Mouse (Mus musculus): Measurements from ENCODE around the gene Nod1. TPM values are rescaled to one million over a fixed set of nuclear protein-coding genes. Genes with fewer than 3 reads are reported as not detected.

Gene Nod1
- total RNA-seq (2015) (6.2 TPM in 2 replicates), total RNA-seq (2017) (4.6 and 5.2 TPM in 2 replicates)

DNA sequence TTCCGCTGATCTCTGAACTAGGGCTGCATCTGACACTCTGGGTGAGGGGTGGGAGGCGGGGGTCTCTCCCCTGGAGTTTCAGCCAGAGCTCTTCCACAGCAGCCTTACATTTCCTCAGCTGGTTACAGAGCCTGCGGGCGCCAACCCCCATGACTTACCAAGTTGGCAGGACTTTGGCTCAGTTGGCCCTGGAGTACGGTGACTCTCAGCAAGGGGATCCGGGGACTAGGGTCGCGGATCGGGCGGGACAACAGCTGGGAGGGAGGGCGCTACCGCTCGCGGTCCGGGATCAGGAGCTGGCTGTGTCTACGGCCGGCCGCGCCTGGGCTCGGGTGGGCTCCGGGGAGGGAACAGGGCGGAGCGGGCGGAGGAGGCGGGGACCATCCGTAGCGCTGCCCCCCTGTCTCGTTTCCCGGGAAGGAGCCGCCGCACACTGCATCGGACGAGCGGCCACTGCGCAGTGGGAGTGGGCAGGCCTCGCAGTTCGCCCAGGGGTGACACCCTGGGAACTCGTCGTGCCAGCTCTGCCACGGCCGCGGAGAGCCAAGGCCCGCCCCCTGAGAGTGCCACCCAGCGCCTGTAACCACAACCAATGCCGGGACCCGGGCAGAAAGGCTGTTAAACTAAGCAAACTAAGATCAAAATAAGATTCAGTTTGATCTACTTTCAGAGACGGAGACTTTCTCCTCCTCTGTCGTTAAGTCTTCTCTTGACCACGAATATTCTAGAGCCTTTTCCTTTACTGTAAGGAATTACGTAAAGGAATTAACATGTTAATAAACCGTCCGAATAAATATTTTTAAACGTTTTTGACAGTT is at the start of gene Nod1:
Gene Nod1, minus strand, starts transcription at position 502 of the 818 bp plus-strand sequence.
- ATAC-seq (replicated peaks; ENCODE audit: poor library complexity): peak; percentile 89

DNA sequence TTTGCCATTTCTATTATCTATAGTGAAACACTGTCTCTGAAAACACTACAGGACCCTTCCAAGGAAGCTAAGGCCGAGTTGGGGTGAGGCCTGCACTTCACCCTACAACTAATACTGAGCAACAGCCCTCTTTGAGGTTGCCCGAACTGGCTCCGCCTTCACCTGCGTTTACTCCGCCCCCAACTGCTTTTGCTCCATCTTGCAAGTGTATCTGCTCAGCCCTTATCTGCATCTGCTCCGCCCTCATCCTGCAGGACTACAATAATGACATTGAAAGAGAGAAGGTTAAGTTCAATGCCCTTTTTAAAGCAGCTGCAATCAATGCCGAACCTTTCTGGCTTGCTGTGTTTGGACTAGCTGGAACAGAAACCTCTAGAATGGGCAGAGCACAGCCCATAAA is 49.4 kb upstream of the Nod1 start:
- no peak for ATAC-seq (replicated peaks; ENCODE audit: poor library complexity)

DNA sequence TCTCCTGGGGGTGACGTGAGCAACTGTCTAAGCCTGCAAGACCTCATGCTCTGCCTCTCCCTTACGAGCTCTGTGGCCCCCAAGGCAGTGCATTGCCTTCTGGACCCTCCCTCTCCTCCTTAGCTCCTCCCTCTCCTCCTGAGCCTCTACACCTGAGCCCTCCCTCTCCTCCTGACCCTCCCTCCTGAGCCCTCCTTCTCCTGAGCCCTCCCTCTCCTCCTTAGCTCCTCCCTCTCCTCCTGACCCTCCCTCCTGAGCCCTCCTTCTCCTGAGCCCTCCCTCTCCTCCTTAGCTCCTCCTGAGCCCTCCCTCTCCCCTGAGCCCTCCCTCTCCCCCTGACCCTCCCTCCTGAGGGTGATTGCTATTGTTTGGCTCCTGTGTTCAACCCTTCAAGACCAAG is 46.0 kb upstream of the Nod1 start:
- ATAC-seq (replicated peaks; ENCODE audit: poor library complexity): no peak

DNA sequence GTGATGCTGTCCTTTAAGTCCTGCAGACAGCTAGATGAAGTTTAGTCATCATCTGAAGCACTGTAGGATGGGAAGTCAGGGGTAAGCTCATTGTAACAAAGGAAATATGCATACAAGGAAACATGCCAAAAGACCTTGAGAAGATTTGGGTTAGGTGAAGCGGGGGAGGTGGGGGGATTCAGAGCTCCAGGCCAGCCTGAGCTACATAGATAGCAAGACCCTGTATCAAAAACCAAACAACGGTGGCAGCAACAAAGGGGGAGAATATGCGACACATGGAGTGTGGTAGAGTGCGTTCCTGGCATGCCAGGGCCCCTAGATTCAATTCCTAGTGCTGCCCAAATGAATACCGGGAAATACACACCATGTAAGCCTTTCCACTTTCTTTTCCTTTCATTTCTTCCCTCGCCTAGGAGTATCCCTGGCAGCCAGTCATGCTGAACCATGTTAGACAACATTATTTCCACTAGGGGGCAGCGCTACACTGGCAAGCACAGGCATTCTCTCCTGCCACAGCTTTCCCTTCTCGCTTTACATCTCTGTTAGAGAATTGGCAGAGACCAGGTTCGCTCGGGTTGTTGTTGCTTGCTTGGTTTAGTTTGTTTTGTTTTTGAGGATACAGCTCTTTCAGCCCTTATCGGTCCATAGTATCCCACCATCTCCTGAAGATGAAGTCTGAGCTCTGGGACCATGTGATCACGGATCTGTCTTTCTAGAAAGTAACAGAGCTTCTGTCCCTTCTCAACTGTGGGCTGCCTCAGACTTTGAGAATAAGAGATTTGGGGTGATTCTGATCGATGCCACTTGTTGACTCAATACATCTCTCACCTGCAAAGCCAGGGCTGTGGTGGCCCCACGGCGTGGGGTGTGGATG is 44.5 kb upstream of the Nod1 start:
- peak; percentile 88 for ATAC-seq (replicated peaks; ENCODE audit: poor library complexity)

DNA sequence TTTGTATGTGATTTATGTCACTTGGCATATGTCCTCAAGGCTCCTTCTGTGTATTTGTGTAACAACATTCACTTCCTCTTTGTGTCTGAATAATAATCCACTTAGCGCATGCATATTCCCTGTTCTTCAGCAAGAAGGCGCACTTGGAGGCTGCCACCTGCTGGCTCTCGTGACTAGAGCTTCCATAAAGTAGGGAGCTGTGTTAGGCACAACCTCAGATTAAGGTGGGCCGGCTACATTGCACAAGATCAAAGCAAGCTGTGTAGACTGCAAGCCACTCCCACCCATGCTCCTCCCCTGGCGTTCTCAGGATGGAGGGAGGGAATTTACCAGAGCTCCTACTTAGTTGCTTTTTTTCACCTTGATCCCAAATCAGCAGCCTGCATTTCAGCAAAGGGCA is 43.8 kb upstream of the Nod1 start:
- peak; percentile 86 for ATAC-seq (replicated peaks; ENCODE audit: poor library complexity)

DNA sequence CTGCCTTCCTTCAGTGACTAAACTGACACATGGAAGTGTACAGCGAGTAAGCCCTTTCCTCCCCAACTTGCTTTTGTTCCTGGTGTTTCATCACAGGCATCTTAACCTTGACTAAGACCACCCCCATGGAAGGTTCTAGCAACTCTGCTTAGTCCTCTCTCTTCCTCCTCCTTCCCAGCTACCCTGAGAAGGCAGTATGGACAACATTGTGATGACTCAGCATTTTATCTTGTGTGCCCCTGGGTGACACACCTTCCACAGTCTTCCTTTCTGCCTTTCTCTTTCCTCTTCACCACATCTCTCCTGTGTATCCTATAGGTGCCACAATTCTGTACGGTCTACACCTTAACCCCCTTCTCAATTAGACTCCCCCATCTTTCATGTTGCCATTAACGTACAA is 41.8 kb upstream of the Nod1 start:
- ATAC-seq (replicated peaks; ENCODE audit: poor library complexity): no peak

DNA sequence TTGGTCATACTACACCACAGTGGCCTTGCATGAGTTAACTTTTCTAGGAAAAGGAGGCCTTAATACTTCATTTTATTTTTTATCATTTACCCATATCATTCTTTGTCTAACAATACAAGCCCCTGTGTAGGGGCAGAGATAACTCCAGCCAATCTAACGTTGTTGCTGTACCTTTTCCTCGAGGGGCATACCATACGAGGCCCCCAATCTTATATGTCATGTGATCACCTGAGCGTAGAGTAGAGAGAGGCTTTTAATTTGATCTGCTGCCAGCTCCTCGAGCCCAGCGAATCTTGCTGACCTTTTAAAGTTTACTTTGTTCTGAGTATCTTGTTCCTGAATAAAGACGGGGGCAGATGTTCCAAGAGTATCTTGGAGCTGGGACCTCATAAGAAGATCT is 40.1 kb upstream of the Nod1 start:
- no peak for ATAC-seq (replicated peaks; ENCODE audit: poor library complexity)

DNA sequence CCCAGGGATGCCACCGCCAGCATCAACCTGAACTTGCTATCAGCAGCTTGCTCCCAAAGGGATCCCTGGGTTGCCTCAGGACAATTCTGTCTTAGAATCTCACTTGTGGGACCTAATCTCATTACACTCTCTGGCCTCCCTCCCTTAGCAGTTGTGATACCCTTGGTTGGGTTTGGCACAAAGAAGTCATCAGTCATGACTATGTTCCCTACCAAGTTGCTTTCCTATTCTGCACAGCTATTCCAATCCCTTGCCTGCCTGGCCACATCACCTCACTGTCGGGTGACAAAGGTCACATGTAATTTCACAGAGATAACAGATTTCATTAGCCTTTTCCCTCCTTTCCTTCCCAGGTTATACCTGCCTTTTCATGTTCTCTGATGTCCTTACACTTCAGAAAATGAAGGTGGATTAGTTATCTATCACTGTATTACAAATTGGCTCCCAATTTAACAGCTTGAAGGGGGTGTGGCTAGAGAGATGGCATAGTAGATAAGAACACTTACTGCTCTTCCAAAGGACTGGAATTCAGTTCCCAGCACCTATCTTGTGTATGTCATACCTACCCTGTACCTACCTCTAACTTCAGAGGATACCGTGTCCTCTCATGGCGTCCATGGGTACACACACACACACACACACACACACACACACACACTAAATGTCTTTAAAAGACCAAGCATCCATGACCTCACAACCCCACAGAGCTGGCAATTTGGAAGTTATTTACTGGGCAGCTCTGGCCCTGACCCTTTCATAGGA is 38.1 kb upstream of the Nod1 start:
- no peak for ATAC-seq (replicated peaks; ENCODE audit: poor library complexity)

DNA sequence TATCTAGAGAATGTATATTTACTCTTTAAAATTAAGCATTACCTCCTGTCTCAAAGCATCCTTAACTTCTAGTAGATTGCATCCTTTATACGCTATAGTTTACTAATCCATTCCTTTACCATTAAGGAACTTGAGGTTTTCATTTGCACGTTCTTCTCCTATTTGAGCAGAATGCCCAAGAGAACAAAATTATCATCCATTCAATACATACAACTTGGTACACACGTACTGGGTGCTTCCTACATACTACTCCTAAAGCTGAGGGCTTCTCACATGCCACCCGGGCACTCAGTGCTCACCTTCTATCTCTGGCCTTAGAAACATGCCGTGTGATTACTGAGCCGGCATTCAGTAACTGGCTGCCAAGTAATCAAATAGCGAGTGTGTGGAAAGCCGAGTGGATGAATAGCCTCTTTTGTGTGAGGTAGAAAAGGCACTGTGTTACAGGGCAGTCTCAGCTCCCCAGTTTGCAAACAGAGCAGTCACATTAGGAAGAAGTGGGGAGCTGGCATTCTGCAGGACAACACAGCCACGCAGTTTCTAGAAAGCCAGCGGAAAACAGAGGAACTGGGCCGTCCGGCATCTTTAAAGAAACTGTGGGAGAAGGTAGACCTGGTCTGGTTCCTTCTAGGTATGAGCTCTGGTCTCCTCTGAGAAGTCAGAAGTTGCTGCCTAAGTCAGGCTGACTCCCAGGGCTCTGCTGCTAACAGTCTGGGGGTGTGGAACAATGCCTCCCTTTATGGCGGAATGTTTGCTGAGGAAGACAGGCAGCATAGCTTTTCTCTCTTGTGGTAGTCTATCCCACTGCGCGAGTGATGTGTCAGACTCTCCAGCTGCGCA is 37.2 kb upstream of the Nod1 start:
- ATAC-seq (replicated peaks; ENCODE audit: poor library complexity): no peak

DNA sequence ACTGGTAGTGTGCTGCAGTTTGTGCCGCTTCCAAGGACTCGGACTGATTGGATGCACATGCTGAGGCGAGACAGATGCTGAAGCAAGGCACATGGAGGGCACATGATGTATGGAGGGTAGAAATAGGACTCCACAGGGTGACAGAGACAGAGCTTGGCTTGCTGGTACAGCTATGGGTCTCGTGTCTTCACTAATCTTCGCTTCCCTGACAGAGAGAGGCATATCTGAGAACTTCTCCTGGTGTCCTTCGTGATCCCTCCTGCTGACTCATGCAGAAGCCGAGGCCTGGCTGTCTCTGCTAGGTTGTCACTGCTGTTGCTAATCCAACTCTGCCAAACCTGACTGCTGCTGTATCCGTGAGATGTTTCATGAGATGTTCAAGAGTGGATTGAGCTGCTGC is 36.0 kb upstream of the Nod1 start:
- ATAC-seq (replicated peaks; ENCODE audit: poor library complexity): no peak

DNA sequence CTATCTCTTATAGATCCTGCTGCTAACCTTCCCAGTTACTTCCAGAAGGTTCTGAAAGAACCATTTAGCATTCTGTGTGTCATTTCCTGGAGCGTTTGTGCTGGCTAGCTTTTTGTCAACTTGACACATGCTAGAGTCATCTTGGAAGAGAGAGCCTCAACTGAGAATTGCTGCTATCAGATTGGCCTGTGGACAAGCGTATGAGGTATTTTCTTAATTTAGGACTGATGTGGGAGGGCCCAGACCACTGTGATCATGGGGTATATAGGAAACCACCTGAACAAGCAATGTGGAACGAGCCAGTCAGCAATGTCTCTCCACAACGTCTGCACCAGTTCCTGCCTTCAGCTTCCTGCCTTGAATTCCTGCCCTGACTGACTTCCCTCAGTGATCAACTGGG is 31.1 kb upstream of the Nod1 start:
- ATAC-seq (replicated peaks; ENCODE audit: poor library complexity): no peak

DNA sequence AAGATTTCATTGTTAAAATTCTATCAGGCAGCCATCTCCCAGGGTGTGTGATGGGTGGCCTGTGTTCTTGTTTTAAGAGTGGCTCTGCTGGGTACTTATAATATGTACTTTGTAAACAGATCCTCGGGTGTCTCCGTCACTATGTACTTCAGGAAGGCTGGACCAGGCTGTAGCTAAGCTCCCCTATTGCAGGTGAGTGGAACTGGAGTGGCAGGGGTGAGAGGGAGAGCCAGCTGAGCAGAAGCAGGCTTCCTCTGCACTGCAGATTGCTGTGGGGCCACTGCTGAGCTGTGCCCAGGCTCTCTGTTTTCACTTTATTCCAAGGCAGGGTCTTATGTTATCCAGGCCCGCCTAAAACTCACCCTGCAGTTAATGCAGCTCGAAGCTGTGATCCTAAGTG is 30.0 kb upstream of the Nod1 start:
- no peak for ATAC-seq (replicated peaks; ENCODE audit: poor library complexity)

DNA sequence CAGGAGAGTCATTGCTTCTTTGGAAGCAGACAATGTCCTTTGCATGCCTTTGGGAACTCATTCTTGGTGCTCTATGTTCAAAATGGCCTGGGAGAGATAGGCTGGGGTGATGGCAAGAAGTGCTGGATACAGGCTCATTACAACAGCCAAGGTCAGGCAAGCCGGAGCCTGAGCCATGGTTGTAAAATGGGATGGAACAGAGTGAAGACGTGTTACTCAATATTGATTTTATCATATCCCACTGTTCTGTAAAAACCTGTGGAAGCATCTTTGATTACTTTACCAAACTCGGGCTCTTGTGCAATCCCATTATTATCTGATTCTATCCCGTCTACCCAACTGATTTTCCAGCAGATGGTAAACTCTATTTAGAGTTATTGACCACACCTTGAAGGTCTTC is 28.9 kb upstream of the Nod1 start:
- ATAC-seq (replicated peaks; ENCODE audit: poor library complexity): no peak

DNA sequence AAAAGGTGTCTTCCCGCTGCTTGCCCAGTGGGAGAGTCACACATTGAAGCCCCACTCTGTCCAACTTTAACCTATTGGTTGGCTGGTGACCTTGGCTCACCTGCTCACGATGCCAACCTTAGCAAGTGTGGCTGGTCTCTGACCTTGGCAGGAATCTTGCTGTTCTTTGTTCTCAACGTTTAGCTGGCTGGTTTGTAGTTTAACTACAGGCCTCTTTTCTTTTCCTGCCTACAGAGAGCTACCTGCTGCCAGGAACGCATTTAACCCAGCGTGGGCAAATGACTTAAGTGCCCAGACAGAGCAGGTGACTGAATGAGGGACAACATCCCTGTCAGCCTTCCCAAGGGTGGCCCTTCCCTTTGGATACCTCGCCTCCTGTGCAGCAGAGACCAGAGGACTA is 25.3 kb upstream of the Nod1 start:
- no peak for ATAC-seq (replicated peaks; ENCODE audit: poor library complexity)

DNA sequence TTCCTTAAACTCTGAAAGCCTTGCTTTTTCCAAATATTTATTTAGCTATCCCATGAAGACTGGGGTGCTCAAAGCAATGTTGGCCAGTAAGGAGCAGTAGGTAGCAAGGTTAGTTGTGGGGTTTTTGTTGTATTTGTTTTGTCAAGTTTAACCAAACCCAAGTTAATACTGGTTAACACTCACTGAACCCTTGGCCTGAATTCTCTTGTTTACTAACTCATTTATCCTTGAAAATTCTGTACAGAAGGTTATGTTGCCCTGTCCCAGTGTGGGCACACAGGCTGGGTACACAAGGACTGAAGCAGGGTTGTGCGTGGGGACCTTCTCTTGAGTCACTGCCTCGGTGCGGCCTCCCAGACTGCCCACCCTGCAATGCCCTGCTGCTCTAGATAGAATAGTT is 23.9 kb upstream of the Nod1 start:
- no peak for ATAC-seq (replicated peaks; ENCODE audit: poor library complexity)

DNA sequence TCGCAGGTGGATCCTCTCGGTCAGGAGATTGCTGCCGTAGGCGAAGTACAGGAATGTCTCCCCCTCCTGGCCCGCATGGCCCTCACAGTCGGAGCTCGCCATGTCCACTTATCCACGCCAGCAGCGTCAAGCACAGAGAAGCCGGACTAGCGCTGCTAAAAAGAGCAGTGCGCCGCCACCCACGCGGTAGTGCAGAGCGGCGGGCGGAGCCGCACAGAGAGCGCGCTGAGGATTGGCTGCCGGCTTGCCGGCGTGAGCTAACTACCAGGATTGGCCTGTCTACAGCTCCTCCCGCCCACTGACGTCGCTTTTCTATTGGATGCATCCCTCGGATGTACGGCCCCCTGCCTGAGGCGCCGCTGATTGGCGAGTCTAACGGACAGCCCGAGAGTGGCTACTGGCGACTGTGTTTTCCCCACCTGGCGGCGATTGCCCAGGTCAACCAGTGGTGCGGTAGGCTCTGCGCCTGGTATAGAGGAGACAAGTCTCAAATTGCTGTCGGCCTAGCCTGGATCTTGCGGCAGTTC is 20.4 kb upstream of the Nod1 start, which contains the start of gene Ggct:
Gene Ggct, minus strand, starts transcription at position 217 of the 527 bp plus-strand sequence.
- ATAC-seq (replicated peaks; ENCODE audit: poor library complexity): peak; percentile 93

DNA sequence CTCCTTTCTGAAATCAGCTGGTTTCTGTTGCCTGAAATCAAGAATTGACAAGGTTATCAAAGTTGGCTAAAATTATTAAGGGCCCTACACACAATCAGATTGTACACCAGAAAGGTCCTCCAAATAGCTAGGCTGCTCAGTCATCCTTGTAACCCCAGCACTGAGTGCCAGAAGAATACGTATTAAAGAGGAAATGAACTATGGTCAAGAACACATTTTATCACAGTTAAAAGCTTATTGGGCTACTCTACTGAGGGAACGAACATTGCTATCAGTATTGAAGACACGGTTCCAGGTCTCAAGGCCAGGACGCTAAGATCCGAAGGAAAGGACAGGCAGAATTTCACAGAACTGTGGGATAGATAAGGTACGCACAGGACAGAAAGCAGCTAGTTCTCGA is 19.7 kb upstream of the Nod1 start:
- peak; percentile 3 for ATAC-seq (replicated peaks; ENCODE audit: poor library complexity)

DNA sequence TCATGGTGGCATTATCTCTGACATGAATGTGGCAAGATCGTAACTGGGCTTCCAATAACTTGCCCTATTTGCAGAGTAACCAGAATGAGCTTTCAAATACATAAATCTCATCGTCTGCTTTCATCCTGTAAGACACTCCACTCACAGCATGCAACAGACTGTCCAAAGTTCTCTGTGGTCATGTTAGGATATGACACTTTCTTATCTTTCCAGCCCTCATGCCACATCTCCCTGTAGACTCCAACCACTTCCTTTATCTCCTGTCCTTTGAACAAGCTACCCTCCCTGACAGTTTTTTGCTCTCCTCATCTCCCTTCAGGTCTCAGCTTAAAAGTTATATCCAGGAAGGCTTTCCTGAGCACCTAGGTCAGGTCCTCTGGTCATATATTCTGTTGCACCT is 18.8 kb upstream of the Nod1 start:
- peak; percentile 45 for ATAC-seq (replicated peaks; ENCODE audit: poor library complexity)

DNA sequence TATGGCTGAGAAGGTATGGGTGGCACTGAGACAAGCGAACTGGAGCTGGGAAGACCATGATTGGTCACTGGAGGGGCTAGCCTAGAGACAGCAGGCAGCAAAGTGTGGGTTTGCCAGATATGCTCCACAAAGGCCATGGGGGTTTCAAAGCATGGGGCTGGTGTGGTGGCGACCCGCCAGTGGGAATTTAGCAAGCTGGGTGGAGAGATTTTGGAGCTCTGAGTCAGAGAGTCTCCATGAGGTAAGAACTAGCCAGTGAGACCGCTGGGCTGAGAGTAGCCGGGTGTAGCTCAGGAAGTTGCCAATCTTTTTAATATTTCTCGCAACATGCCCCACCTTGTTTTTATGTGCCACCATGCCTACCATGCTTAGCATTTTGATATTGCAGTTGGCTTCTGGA is 15.7 kb upstream of the Nod1 start:
- no peak for ATAC-seq (replicated peaks; ENCODE audit: poor library complexity)

DNA sequence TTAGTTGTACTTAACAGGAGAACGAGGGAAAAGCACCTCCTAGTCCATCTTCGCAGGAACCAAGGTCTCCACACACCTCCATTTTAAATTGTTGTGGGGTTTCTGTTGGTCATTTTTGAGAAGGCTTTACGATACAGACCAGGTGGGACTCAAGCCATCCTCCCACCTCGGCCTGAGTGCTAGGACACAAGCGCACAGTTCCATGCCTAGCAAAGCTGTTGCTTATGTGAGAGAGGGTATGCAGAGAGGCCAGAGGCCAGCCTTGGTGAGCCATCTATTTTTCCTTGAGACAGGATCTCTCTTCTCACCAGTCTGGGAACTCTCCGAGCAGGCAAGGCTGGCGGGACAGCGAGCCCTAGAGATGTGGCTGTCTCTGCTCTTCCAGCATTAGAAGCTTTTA is 11.7 kb upstream of the Nod1 start:
- ATAC-seq (replicated peaks; ENCODE audit: poor library complexity): no peak
